Mouse (Mus musculus) midbrain, embryonic 15.5 days (tissue): ENCODE data around the gene Slc22a8. TPM values are rescaled to one million over a fixed set of nuclear protein-coding genes. Genes with fewer than 3 reads are reported as not detected.

Experiments
- ATAC-seq: fragments of 200-750 bp; cut with Nextera tagmentation; replicated peaks from 2 replicates; pipeline ENCODE4 v1.8.0; 2017; ENCODE audit warnings: moderate TSS enrichment
- H3K27ac ChIP-seq: fragments of 300-500 bp; sonication (generic); 2 replicates; pipeline ENCODE4 v1.5.1; 2015; ENCODE audit warnings: mild to moderate bottlenecking, inconsistent platforms
- H3K27me3 ChIP-seq: fragments of 300-500 bp; sonication (generic); replicated peaks from 2 replicates; pipeline ENCODE4 v1.6.1; 2015; ENCODE audit warnings: inconsistent platforms
- H3K36me3 ChIP-seq: fragments of 300-500 bp; sonication (generic); replicated peaks from 2 replicates; pipeline ENCODE4 v1.6.1; 2015; ENCODE audit warnings: inconsistent platforms
- H3K4me1 ChIP-seq: fragments of 300-500 bp; sonication (generic); 2 replicates; pipeline ENCODE4 v1.6.1; 2015; ENCODE audit warnings: inconsistent platforms
- H3K4me2 ChIP-seq: fragments of 300-500 bp; sonication (generic); 2 replicates; pipeline ENCODE4 v1.6.1; 2015; ENCODE audit warnings: inconsistent platforms, mild to moderate bottlenecking, moderate library complexity
- H3K4me3 ChIP-seq: fragments of 300-500 bp; sonication (generic); 2 replicates; pipeline ENCODE4 v1.5.1; 2015; ENCODE audit warnings: mild to moderate bottlenecking, inconsistent platforms
- H3K9ac ChIP-seq: fragments of 300-500 bp; sonication (generic); 2 replicates; pipeline ENCODE4 v1.6.1; 2015; ENCODE audit warnings: mild to moderate bottlenecking, inconsistent platforms
- H3K9me3 ChIP-seq: fragments of 300-500 bp; sonication (generic); 2 replicates; pipeline ENCODE4 v1.6.1; 2016; ENCODE audit warnings: inconsistent platforms
- WGBS: fragments of 180-500 bp; shearing (Covaris S2); methylation state at CpG from one replicate; pipeline ENCODE4 v1.1.7; 2015; ENCODE audit warnings: mixed read lengths; 5-methylcytosine and 5-hydroxymethylcytosine counted together
- polyA plus RNA-seq: library from polyadenylated mRNA; unstranded; fragments of >200 nt; fragmentation: Nextera tagmentation; extraction: Ambion mirVana; gene quantifications from 2 replicates; pipeline ENCODE4 v1.2.1, GENCODE M21; 2015

The Slc22a8 gene
- polyA plus RNA-seq, 1 experiment from 2014 or later: 12.1 TPM

DNA sequence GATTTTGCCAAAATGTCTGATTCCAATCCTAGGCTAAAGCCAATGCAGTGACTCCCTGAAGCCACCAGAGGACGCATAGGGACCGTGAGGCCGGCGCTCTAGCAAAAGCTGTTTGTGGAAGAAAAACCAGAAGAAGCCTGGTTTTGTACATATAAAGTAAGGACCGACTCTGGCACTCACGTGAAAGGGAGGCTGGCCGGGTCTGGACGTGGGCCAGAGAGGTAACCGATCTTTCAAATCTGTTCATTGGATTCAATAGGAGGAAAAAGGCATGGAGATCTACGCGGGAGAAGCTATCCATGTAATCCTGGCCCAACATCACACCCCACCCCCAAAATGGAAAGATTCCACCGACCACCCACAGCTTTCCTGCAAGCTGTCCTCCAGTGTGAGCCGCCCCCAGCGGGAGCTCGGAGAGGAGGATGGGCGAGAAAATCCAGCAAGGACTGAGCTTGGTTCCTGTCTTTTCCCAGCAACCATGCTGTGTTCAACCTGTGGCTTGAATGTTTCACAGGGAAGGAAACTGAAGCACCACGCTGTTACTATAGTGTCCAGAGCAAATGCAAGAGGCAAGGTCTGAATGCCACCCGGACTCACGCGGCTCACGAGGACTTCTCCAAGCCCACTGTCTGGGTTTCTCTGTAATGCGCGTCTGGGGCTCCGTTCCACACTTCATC lies 12.6 kb upstream of the Slc22a8 start:
- H3K4me2 ChIP-seq: peak overlapping the region; percentile 68
- H3K4me1 ChIP-seq: peaks cover 4% of the 10 kb centered on the region
- peak overlapping the region; percentile 35 for H3K4me3 ChIP-seq
- no peaks in the 10 kb centered on the region for H3K36me3 ChIP-seq
- H3K9ac ChIP-seq: peak overlapping the region; percentile 41
- no peaks in the 10 kb centered on the region for H3K27me3 ChIP-seq
- H3K27ac ChIP-seq: 0 out of 2 replicates have a peak overlapping the region, but pooled peaks have one; percentile 21
- 7% methylated on average over 24 of the region's 24 CpGs for WGBS
- ATAC-seq: peak; percentile 87
- H3K9me3 ChIP-seq: no peaks in the 10 kb centered on the region

GRCm38 (mm10) chr19:8578970-8579342 lies 12.1 kb upstream of the Slc22a8 start:
- Histone ChIP-seq H3K4me2 (peak overlapping the region; percentile 68), H3K4me1 (peaks cover 4% of the 10 kb centered on the region), H3K36me3 (no peaks in the 10 kb centered on the region), H3K27ac (no peak overlapping the region), H3K9me3 (no peaks in the 10 kb centered on the region), H3K9ac (no peak overlapping the region), H3K27me3 (no peaks in the 10 kb centered on the region), H3K4me3 (peak overlapping the region; percentile 35)
- 56% methylated on average over 2 of the region's 2 CpGs for WGBS
- peak; percentile 41; the same call in 1 of the 2 replicates for ATAC-seq

DNA sequence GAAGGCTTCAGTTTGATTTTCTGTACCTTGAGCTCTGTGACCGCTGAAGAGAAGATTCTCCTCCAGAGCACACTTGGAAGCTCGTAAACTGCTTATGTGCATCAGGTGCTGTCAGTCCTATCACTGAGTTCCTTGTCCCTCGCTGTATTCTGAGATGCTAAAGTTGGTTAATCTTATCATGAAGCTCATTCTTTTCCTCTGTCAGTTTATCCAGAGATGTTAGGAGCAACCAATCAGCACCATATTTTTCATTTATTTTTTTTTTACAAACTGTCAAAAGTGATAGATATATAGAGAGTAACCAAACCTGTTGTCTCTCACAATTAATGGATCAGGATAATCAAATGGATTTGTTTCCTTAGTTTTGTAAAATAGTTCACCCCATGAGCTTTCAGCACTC lies 5.8 kb upstream of the Slc22a8 start:
- Histone ChIP-seq H3K4me3 (no peak overlapping the region), H3K4me1 (no peaks in the 10 kb centered on the region), H3K27me3 (no peaks in the 10 kb centered on the region), H3K9me3 (no peaks in the 10 kb centered on the region), H3K9ac (no peak overlapping the region), H3K4me2 (no peak overlapping the region), H3K27ac (no peak overlapping the region), H3K36me3 (no peaks in the 10 kb centered on the region)
- no peak for ATAC-seq
- WGBS: 87% methylated on average over 3 of the region's 3 CpGs

DNA sequence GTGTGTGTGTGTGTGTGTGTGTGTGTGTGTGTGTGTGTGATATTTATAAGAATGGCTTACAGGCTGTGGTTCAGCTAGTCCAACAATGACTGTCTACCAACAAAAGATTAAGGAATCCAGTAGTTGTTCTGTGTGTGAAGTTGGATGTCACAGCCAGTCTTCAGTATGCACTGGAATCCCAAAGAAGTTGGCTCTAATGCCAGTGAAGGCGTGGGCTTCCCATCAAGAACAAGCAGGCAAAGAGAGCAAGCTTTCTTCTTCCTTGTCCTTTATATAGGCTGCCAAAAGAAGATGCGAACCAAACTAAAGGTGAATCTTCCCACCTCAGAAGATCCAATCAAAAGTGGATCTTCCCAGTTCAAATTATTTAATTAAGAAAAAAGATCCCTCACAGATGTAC lies 5.2 kb upstream of the Slc22a8 start:
- Histone ChIP-seq H3K4me3 (no peak overlapping the region), H3K27ac (no peak overlapping the region), H3K9ac (no peak overlapping the region), H3K36me3 (no peaks in the 10 kb centered on the region), H3K4me1 (no peaks in the 10 kb centered on the region), H3K9me3 (no peaks in the 10 kb centered on the region), H3K4me2 (no peak overlapping the region), H3K27me3 (no peaks in the 10 kb centered on the region)
- 83% methylated on average over 2 of the region's 2 CpGs for WGBS
- ATAC-seq: no peak

DNA sequence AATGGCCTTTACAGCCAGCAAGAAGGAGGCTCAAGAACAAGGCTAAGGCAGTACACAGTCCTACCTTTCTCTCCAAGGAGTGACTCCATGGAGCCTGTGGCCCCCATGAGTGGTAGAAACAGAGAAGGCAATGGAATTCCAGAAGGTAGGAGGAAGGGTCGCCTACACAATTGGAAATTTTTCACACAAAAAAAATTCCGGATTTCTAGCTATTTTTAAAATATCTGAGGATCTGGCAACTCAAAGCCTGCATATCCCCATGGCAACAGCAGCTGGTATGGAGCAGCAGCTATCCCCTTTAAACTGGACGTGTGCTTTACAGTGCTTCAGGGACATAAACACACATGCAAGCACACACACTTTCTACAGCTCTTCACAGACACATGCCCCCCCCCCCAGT lies 4.7 kb upstream of the Slc22a8 start:
- Histone ChIP-seq H3K36me3 (no peaks in the 10 kb centered on the region), H3K9ac (no peak overlapping the region), H3K9me3 (no peaks in the 10 kb centered on the region), H3K4me2 (no peak overlapping the region), H3K27ac (no peak overlapping the region), H3K4me3 (no peak overlapping the region), H3K27me3 (no peaks in the 10 kb centered on the region), H3K4me1 (no peaks in the 10 kb centered on the region)
- WGBS: 40% methylated on average over 3 of the region's 3 CpGs
- 0 out of 2 replicates have a peak, but pooled peaks have one; percentile 54 for ATAC-seq

DNA sequence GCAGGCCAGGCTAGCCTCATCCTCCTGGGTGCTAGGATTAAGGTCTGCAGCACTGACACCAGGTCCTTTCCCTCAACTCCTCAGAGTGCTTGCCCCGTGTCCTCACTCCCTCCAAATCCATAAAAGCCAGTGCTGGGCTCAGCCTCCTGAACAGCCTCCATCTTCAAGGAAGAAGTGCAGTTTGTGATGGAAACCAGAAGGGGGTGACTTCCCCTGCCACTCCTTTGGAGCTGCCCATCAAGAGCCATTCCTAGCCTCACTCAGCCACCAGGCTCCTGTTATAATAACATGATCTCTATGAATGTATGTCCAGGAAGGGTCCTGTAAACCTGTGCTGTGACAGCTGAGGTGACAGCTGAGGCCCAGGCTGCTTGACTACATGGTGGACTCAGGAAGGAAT lies 3.7 kb upstream of the Slc22a8 start:
- H3K9ac ChIP-seq: no peak overlapping the region
- no peak overlapping the region for H3K4me3 ChIP-seq
- H3K4me2 ChIP-seq: no peak overlapping the region
- ATAC-seq: no peak
- H3K36me3 ChIP-seq: no peaks in the 10 kb centered on the region
- H3K4me1 ChIP-seq: no peaks in the 10 kb centered on the region
- H3K9me3 ChIP-seq: no peaks in the 10 kb centered on the region
- H3K27ac ChIP-seq: no peak overlapping the region
- H3K27me3 ChIP-seq: no peaks in the 10 kb centered on the region
- WGBS: 62% methylated on average over 1 of the region's 1 CpGs

DNA sequence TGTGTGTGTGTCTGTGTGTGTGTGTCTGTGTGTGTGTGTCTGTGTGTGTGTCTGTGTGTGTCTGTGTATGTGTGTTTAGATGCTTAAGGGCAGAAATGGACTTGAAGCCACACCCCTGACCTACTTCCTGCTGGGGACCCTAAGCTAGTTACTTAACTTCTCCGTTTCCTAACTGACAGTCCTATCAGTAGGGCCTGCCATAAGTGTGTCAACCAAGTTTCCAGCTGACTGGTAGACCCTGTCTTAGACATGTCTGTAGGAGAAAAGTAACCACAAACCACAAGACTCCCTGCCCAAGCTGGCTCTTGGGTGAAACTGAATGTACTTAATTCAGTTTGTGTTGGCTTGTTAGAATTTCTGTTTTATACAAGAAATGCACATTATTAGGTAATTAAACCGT lies 1.1 kb downstream of the Slc22a8 start:
- ATAC-seq: no peak
- Histone ChIP-seq H3K36me3 (no peaks in the 10 kb centered on the region), H3K27ac (no peak overlapping the region), H3K9ac (no peak overlapping the region), H3K4me3 (no peak overlapping the region), H3K4me1 (no peaks in the 10 kb centered on the region), H3K9me3 (no peaks in the 10 kb centered on the region), H3K4me2 (no peak overlapping the region), H3K27me3 (no peaks in the 10 kb centered on the region)
- 73% methylated on average over 2 of the region's 2 CpGs for WGBS

DNA sequence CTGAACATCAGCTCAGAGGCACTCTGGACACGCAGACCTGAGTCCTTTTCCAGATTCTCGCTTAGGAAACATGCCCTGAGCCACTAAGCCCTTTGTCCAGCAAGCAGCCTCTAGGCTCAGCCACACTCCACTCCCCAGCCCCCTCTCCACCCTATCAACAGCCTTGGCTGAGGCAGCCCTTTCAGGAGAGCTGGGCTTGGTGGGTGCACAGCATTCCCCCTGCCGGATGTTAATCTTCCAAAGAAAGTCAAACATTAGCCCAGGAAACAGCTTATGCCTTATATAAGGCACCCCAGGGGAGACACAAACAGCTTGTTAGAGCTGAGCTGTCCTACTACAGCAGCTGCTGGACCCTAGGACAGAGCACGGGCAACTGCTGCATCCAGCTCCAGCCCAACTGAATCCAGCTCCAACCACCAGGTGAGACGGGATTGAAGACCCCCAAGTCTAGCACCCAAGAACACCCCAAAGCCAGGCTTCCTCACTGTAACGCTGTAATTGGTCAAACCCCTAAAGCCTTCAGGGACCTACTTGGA lies 1.9 kb downstream of the Slc22a8 start:
- no peak overlapping the region for H3K9ac ChIP-seq
- 59% methylated on average over 6 of the region's 6 CpGs for WGBS
- no peak for ATAC-seq
- no peak overlapping the region for H3K27ac ChIP-seq
- H3K4me1 ChIP-seq: no peaks in the 10 kb centered on the region
- H3K36me3 ChIP-seq: no peaks in the 10 kb centered on the region
- no peak overlapping the region for H3K4me3 ChIP-seq
- H3K4me2 ChIP-seq: no peak overlapping the region
- H3K27me3 ChIP-seq: no peaks in the 10 kb centered on the region
- H3K9me3 ChIP-seq: no peaks in the 10 kb centered on the region

- no peak overlapping the region for H3K4me2 ChIP-seq
- no peak overlapping the region for H3K4me3 ChIP-seq
- no peaks in the 10 kb centered on the region for H3K36me3 ChIP-seq
- H3K9me3 ChIP-seq: no peaks in the 10 kb centered on the region
- 85% methylated on average over 11 of the region's 11 CpGs for WGBS
- no peaks in the 10 kb centered on the region for H3K27me3 ChIP-seq
- H3K27ac ChIP-seq: no peak overlapping the region
- no peak for ATAC-seq
- no peaks in the 10 kb centered on the region for H3K4me1 ChIP-seq
- no peak overlapping the region for H3K9ac ChIP-seq
Observed at GRCm38 (mm10) chr19:8593833-8594232, 2.8 kb downstream of the Slc22a8 start.

GRCm38 (mm10) chr19:8594518-8594917 lies 3.5 kb downstream of the Slc22a8 start:
- ATAC-seq: no peak
- H3K9me3 ChIP-seq: no peaks in the 10 kb centered on the region
- H3K27ac ChIP-seq: no peak overlapping the region
- no peak overlapping the region for H3K9ac ChIP-seq
- H3K27me3 ChIP-seq: no peaks in the 10 kb centered on the region
- H3K36me3 ChIP-seq: no peaks in the 10 kb centered on the region
- WGBS: 0% methylated on average over 1 of the region's 1 CpGs
- H3K4me2 ChIP-seq: no peak overlapping the region
- H3K4me3 ChIP-seq: no peak overlapping the region
- H3K4me1 ChIP-seq: no peaks in the 10 kb centered on the region

DNA sequence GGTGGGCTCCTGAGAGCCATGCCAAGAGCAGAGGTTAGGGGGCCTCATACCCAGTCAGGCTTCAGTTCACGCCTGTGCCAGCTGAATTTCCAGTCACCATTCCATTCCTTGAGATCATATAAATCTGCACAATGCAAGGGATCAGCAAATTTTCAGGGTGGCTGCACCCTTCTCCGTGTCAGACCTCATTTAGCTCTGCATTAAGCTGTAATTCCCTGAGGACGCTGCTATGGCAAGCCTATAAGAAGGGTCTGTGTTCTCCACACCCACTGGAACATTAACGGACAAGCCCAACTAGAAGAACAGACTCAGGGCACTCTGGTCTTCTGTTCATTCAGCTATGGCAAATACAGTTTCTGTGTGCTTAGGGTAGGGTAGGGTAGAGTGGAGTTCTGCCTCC lies 6.2 kb downstream of the Slc22a8 start:
- H3K4me2 ChIP-seq: no peak overlapping the region
- H3K36me3 ChIP-seq: no peaks in the 10 kb centered on the region
- H3K9ac ChIP-seq: no peak overlapping the region
- H3K4me3 ChIP-seq: no peak overlapping the region
- H3K9me3 ChIP-seq: no peaks in the 10 kb centered on the region
- WGBS: 52% methylated on average over 4 of the region's 4 CpGs
- no peak overlapping the region for H3K27ac ChIP-seq
- H3K4me1 ChIP-seq: no peaks in the 10 kb centered on the region
- no peak for ATAC-seq
- H3K27me3 ChIP-seq: no peaks in the 10 kb centered on the region

DNA sequence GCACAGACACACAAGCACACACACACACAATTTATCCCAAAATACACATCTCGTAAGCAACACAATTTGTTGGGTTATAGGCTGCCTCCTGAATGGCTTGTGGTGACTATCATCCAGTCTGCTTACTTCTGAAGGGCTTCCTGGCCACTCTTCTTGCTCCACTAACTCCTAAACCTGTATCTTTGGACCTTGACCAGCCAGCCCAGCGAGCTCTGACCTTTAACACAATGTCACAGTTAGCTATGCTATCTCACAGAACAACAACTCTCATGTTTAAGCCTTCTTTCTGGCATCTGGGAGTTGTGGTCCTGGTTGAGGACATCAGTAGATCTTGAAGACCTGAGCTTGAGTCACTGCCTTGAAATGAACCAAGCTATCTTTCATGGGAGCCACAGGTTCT lies 8.2 kb downstream of the Slc22a8 start:
- no peaks in the 10 kb centered on the region for H3K9me3 ChIP-seq
- H3K9ac ChIP-seq: no peak overlapping the region
- ATAC-seq: no peak
- H3K36me3 ChIP-seq: no peaks in the 10 kb centered on the region
- no peak overlapping the region for H3K4me3 ChIP-seq
- no peaks in the 10 kb centered on the region for H3K27me3 ChIP-seq
- H3K27ac ChIP-seq: no peak overlapping the region
- WGBS: 77% methylated on average over 2 of the region's 2 CpGs
- H3K4me1 ChIP-seq: no peaks in the 10 kb centered on the region
- no peak overlapping the region for H3K4me2 ChIP-seq

GRCm38 (mm10) chr19:8601922-8602321 lies 10.9 kb downstream of the Slc22a8 start:
- no peak for ATAC-seq
- no peaks in the 10 kb centered on the region for H3K4me1 ChIP-seq
- H3K4me2 ChIP-seq: no peak overlapping the region

More at GRCm38 (mm10) chr19:8601922-8602321, 10.9 kb downstream of the Slc22a8 start:
- no peak overlapping the region for H3K9ac ChIP-seq
- H3K27me3 ChIP-seq: no peaks in the 10 kb centered on the region
- no peak overlapping the region for H3K4me3 ChIP-seq
- no peaks in the 10 kb centered on the region for H3K36me3 ChIP-seq
- no peaks in the 10 kb centered on the region for H3K9me3 ChIP-seq
- H3K27ac ChIP-seq: no peak overlapping the region
